Mouse (Mus musculus) liver, embryonic 15.5 days (tissue): ENCODE results near the gene Boll. TPM values are rescaled to one million over a fixed set of nuclear protein-coding genes. Genes with fewer than 3 reads are reported as not detected.

Experiments used
- ATAC-seq: fragments of 200-750 bp; cut with Nextera tagmentation; 2 replicates; pipeline ENCODE4 v1.8.0; 2017; ENCODE audit warnings: moderate number of reproducible peaks, mild to moderate bottlenecking, moderate library complexity; ENCODE audit not compliant: insufficient read depth
- H3K27ac ChIP-seq: fragments of 300-500 bp; sonication (generic); replicated peaks from 2 replicates; pipeline ENCODE4 v1.5.1; 2015; ENCODE audit warnings: mild to moderate bottlenecking, inconsistent platforms
- H3K27me3 ChIP-seq: fragments of 300-500 bp; sonication (generic); 2 replicates; pipeline ENCODE4 v1.6.1; 2015; ENCODE audit warnings: mild to moderate bottlenecking, inconsistent platforms
- H3K36me3 ChIP-seq: fragments of 300-500 bp; sonication (generic); replicated peaks from 2 replicates; pipeline ENCODE4 v1.6.1; 2015; ENCODE audit warnings: moderate library complexity, mild to moderate bottlenecking, inconsistent platforms
- H3K4me1 ChIP-seq: fragments of 300-500 bp; sonication (generic); replicated peaks from 2 replicates; pipeline ENCODE4 v1.6.1; 2015; ENCODE audit warnings: inconsistent platforms
- H3K4me2 ChIP-seq: fragments of 300-500 bp; sonication (generic); 2 replicates; pipeline ENCODE4 v1.6.1; 2015; ENCODE audit warnings: moderate library complexity, mild to moderate bottlenecking, inconsistent platforms
- H3K4me3 ChIP-seq: fragments of 300-500 bp; sonication (generic); replicated peaks from 2 replicates; pipeline ENCODE4 v1.5.1; 2015; ENCODE audit warnings: mild to moderate bottlenecking, inconsistent platforms
- H3K9ac ChIP-seq: fragments of 300-500 bp; sonication (generic); 2 replicates; pipeline ENCODE4 v1.6.1; 2015; ENCODE audit warnings: moderate library complexity, mild to moderate bottlenecking, inconsistent platforms
- H3K9me3 ChIP-seq: fragments of 300-500 bp; sonication (generic); replicated peaks from 2 replicates; pipeline ENCODE4 v1.6.1; 2016; ENCODE audit warnings: inconsistent platforms
- WGBS: fragments of 180-500 bp; shearing (Covaris S2); methylation state at CpG from one replicate; pipeline ENCODE4 v1.1.7; 2015; ENCODE audit warnings: mixed read lengths; ENCODE audit not compliant: insufficient replicate concordance; 5-methylcytosine and 5-hydroxymethylcytosine counted together
- polyA plus RNA-seq: library from polyadenylated mRNA; unstranded; fragments of >200 nt; fragmentation: Nextera tagmentation; extraction: Ambion mirVana; gene quantifications from 2 replicates; pipeline ENCODE4 v1.2.1, GENCODE M21; 2015

Boll gene
- polyA plus RNA-seq: 0.07 TPM in 1 of 2 replicates, not detected in the other

DNA sequence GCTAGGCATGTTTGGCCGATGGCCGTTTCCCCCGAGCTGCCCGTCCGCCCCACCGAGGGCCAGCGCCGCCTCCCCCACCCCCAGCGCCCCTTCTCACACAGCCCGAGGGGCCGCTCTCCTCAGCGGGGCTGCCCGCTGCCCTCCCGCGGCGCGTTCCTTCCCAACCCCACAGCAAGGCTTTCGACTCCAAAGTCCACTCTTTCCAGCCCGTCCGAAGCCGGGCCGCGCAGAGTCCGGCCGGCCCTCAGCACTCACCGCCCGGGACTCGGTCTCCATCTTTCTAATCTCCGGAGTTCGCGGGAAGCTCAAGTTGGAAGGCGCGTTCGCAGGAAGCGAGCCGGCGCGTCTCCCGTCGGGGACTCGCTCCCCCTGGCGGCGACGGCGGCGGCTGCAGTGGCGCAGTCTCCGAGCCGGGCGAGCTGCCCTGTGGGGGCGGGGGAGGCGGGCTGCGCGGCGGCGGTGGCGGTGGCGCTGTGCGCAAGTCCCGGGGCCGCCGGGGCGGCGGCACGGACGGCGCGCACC, at the start of gene Boll:
TSS of gene Boll (minus strand) at position 426 of the 522 bp plus-strand sequence.
- Histone ChIP-seq H3K36me3 (no peaks in the 10 kb centered on the region), H3K4me1 (peaks cover 10% of the 10 kb centered on the region), H3K27me3 (peaks cover 25% of the 10 kb centered on the region), H3K4me3 (peak within 1 kb of the TSS; percentile 53), H3K9ac (no peak within 1 kb of the TSS), H3K4me2 (peak within 1 kb of the TSS; percentile 70), H3K27ac (no peak within 1 kb of the TSS), H3K9me3 (peaks cover 9% of the 10 kb centered on the region; the same call in 1 of the 2 replicates)
- WGBS: 12% methylated on average over 65 of the region's 68 CpGs
- ATAC-seq: peak; percentile 63

DNA sequence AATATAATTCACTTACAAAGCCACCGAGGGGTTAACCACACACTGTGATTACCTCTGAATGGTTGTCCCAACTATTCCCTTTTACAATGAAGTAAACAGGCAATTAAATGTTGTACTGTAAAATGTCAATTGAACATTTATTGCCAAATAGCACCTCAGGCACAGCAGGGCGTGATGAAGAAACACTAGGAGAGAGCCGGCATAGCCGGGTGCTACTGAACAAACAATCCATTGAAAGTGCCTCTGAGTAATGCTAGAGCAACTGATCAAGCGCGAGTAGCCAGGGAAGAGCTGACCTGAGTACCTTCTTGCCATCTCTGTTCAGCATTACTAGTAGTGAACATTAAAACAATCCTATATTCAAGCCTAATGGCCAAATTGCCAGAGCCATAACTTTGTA, 49.3 kb upstream of the Boll start:
- H3K27ac ChIP-seq: no peak overlapping the region
- WGBS: 61% methylated on average over 6 of the region's 6 CpGs

DNA sequence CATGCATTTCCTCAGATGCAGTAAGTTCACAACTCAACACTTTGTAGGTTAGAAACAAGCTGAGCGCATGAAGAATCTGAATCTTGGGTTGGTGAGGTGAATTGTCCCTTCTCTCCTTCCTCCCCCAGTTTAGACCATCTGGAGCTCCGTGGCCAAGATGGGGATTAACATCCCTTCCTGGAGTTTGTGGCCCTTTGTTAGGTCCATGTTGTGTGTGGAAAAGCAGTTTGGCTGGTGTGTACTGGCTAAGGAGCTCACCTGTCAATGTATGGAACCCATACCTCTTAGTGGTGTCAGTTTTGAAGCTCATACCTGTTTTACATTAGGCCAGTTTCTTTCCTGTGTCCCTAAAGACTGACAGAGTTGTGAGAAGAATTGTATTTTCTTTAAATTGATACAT, 47.8 kb upstream of the Boll start:
- peaks cover 28% of the 10 kb centered on the region for H3K27me3 ChIP-seq
- H3K4me1 ChIP-seq: peaks cover 5% of the 10 kb centered on the region; the same call in 1 of the 2 replicates
- H3K9me3 ChIP-seq: no peaks in the 10 kb centered on the region
- 61% methylated on average over 2 of the region's 2 CpGs for WGBS
- no peak overlapping the region for H3K4me3 ChIP-seq
- no peak overlapping the region for H3K9ac ChIP-seq
- H3K36me3 ChIP-seq: no peaks in the 10 kb centered on the region
- no peak overlapping the region for H3K27ac ChIP-seq
- no peak overlapping the region for H3K4me2 ChIP-seq
- ATAC-seq: no peak

More for the DNA sequence above, 49.3 kb upstream of the Boll start:
- Histone ChIP-seq H3K9me3 (no peaks in the 10 kb centered on the region), H3K27me3 (peaks cover 13% of the 10 kb centered on the region), H3K36me3 (no peaks in the 10 kb centered on the region), H3K4me2 (no peak overlapping the region), H3K4me3 (no peak overlapping the region), H3K4me1 (no peaks in the 10 kb centered on the region), H3K9ac (no peak overlapping the region)
- ATAC-seq: no peak

DNA sequence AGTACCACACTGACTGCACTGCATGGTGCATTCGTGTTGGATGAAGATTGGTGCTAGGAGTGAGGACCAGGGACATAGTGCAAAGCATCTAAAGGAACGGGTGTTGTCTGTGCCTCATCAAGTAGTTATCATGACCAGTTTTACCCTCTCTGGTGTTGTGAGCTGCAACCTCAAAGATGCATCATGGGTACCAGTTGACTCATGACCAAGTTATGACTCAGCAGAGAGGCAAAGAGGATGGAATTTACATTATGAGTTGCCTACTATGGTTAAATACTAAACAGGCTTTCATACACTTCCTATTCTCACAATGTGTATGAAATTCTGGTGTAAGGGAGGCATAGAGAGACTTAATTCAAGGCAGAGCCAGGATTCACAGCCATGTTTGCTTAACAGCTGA, 47.4 kb upstream of the Boll start:
- Histone ChIP-seq H3K9ac (no peak overlapping the region), H3K4me2 (no peak overlapping the region), H3K27ac (no peak overlapping the region), H3K4me1 (peaks cover 5% of the 10 kb centered on the region; the same call in 1 of the 2 replicates), H3K27me3 (peaks cover 32% of the 10 kb centered on the region), H3K4me3 (no peak overlapping the region), H3K9me3 (no peaks in the 10 kb centered on the region), H3K36me3 (no peaks in the 10 kb centered on the region)
- WGBS: 47% methylated on average over 2 of the region's 2 CpGs
- ATAC-seq: no peak

DNA sequence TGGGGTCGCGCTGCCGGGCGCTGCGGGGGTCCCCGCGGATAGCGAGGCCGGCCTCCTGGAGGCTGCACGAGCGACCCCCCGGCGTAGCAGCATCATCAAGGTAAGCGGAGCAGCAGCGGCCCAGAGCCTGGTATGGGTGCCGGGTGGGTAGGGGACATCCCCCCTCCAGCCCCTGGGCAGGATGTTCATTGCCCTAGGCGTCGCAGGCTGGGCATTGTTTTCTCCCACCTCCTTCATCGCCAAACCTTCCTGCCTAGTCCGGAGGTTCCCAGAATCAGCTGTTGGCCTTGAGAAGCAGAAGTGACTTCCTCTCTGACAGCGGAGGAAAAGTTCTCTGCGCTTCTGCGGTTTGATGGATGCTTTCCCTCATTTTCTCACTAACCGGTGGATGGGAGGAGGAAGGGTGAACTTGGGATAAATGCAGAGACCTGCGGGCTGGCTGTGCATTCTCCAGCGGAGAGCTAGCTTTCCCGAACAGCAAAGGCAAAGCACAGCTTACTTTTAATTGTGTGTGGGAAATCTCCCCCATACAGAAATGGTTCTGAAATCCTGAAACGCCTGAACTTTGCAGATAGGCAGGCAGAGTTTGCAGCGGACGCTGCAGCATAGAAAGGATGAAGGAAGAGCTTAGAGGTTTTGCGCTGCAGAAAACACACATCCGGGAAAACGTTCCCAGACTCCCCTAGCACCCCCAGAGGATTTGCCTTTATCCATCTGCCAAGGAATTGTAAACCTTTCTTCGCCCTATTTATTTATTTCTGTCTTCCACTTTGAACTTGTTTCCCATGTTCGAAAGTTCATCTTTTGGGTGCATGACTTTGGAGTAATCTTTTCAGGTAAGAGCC, 43.5 kb upstream of the Boll start:
- H3K4me2 ChIP-seq: peak overlapping the region; percentile 69
- H3K27ac ChIP-seq: no peak overlapping the region
- H3K36me3 ChIP-seq: no peaks in the 10 kb centered on the region
- H3K9ac ChIP-seq: no peak overlapping the region
- H3K9me3 ChIP-seq: no peaks in the 10 kb centered on the region
- H3K4me1 ChIP-seq: peaks cover 9% of the 10 kb centered on the region; the same call in 1 of the 2 replicates
- no peak for ATAC-seq
- H3K27me3 ChIP-seq: peaks cover 54% of the 10 kb centered on the region
- 5% methylated on average over 35 of the region's 35 CpGs for WGBS
- peak overlapping the region; percentile 55 for H3K4me3 ChIP-seq

DNA sequence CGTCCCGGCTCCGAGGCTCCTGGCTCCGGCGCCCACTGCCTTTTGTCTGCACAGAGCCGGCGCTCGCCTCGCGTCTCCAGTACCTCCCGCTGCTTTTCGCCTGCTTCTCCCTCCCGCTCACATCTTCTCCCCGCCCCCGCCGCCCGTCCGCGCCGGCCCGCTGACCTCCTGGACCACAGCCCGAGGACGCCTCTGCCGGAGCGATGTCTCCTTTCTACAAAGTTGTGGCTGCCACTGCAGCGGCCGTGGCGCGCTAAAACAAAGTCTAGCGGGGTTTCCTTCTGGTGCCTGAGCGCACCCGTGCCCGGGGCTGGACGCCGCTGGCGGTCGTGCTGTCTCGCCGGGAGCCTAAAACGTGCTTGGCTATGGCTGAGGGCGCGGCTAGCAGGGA, 42.7 kb upstream of the Boll start:
- no peaks in the 10 kb centered on the region for H3K36me3 ChIP-seq
- H3K9me3 ChIP-seq: no peaks in the 10 kb centered on the region
- peaks cover 54% of the 10 kb centered on the region for H3K27me3 ChIP-seq
- under 1% methylated on average over 42 of the region's 42 CpGs for WGBS
- H3K27ac ChIP-seq: no peak overlapping the region
- peak overlapping the region; percentile 55 for H3K4me3 ChIP-seq
- ATAC-seq: peak; percentile 47
- peak overlapping the region; percentile 69 for H3K4me2 ChIP-seq
- H3K4me1 ChIP-seq: peaks cover 9% of the 10 kb centered on the region; the same call in 1 of the 2 replicates
- no peak overlapping the region for H3K9ac ChIP-seq

DNA sequence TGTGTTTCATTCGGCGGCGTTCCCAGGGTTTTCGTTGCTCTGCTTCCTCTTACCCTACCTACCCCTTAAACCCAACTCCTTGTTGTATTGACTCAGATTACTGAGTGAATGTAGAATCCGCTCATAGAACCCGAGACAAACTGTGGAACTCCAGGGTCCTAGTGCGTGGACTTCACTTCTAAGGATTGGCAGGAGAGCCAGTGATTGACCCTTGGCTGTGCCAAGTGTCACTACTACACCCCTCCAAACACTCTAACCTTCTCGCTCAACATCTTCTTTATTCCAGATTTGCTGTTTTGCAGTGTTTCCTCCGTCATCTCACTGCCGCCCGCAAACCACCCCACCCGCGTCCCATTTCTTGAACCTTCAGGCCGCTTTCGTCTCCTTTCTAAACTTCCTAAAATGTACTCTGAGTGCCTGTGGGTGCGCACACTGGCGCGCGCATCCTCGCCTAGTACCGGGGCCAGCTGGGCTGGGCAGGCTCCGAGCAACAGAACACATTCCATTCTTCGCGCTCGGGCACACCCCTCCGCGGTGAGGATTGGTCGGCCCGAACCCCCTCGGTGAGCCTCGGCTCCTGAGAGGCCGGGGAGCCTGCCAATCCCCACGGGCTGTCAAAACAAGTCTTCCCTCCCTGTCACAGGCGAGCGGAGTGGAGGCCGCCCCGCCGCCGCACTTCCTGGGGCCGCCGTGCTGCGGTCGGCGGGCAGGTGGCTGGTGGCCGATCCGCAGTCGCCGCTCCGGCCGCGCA, 42.2 kb upstream of the Boll start, which contains the start of gene Plcl1:
TSS of gene Plcl1 (plus strand) at position 650 of the 751 bp plus-strand sequence.
- Histone ChIP-seq H3K36me3 (no peaks in the 10 kb centered on the region), H3K4me3 (peak within 1 kb of the TSS; percentile 55), H3K4me2 (peak within 1 kb of the TSS; percentile 69), H3K9me3 (no peaks in the 10 kb centered on the region), H3K9ac (no peak within 1 kb of the TSS), H3K27ac (no peak within 1 kb of the TSS), H3K4me1 (peaks cover 9% of the 10 kb centered on the region; the same call in 1 of the 2 replicates), H3K27me3 (peaks cover 54% of the 10 kb centered on the region)
- peak; percentile 89 for ATAC-seq
- WGBS: 3% methylated on average over 51 of the region's 51 CpGs

DNA sequence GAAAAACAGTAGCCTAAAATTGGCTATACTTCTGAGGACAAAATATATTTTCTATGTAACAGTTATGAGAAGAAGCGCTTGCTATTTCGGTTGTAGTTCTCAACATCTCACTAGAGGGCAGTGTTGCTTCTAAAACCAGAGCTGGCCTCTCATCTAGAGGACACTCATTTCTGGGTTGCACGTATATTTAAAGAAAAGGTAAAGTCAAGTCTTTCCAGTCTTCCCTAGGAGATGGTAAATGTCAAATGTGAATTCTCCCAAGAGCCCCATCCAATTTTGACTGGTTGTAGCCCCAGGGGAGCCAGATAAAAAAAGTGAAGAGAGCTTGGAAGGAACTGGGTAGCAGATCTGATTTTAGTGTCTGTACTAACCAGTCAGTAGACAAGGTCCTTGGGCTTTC, 41.2 kb upstream of the Boll start:
- ATAC-seq: no peak
- 4% methylated on average over 3 of the region's 3 CpGs for WGBS

DNA sequence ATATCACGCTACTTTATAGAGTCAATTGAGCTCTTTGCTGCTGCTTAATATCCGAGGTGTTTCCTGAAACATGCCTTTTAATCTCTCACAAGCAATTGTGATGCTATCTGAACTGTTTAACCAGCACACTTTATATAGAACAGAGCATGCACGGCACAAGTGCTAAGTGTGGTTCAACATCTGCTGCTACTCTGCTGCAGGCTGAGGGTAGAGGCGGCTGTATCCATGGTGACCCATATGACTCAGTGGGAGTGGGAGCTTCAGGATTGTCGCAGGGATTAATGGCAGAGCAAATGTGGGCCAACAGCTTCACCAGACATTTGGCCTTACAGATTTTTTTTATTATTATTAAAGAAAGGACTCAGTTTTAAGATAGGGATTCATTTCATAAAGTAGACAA, 36.6 kb upstream of the Boll start:
- Histone ChIP-seq H3K9me3 (no peaks in the 10 kb centered on the region), H3K4me2 (no peak overlapping the region), H3K36me3 (no peaks in the 10 kb centered on the region), H3K9ac (no peak overlapping the region), H3K4me3 (no peak overlapping the region), H3K27me3 (peaks cover 15% of the 10 kb centered on the region), H3K4me1 (no peaks in the 10 kb centered on the region), H3K27ac (no peak overlapping the region)
- ATAC-seq: no peak
- 45% methylated on average over 5 of the region's 5 CpGs for WGBS

More for the DNA sequence above, 41.2 kb upstream of the Boll start:
- Histone ChIP-seq H3K4me2 (no peak overlapping the region), H3K9me3 (no peaks in the 10 kb centered on the region), H3K27me3 (peaks cover 54% of the 10 kb centered on the region), H3K9ac (no peak overlapping the region), H3K4me3 (no peak overlapping the region), H3K27ac (no peak overlapping the region), H3K4me1 (peaks cover 9% of the 10 kb centered on the region; the same call in 1 of the 2 replicates), H3K36me3 (no peaks in the 10 kb centered on the region)

DNA sequence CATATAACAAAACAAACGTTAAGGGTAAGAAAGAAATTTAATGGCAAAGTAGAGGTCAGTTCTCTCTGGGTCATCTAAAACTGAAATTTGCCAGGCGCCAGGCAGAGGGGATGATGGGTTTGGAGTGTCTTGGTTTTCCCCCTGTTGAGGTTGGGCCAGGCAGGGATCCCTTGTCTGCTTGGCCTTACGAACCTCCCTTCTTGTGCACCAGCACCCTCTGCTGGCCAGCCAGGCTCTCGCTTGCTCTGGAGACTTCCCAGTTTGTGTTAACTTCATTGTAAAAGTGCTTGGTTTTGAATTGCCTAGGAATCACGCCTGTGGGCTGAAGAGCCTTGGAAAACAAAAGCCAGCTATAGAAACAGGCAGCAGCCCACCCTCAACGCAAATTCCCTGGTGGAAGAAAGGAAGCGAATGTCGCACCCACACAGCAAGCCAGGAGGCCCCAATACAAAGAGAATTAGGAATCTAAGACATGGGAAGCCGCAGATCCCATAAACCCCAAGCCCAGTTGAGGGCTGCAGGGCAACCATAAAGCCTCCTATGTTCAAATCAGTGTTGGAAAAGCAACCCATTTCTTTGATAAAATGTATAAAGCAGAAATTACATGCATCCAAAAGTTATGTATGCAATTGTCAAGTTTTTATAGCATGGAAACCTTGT, 20.0 kb upstream of the Boll start:
- Histone ChIP-seq H3K9ac (no peak overlapping the region), H3K4me1 (no peaks in the 10 kb centered on the region), H3K9me3 (no peaks in the 10 kb centered on the region), H3K27ac (no peak overlapping the region), H3K4me2 (no peak overlapping the region), H3K27me3 (no peaks in the 10 kb centered on the region), H3K36me3 (no peaks in the 10 kb centered on the region), H3K4me3 (no peak overlapping the region)
- ATAC-seq: no peak
- WGBS: 16% methylated on average over 9 of the region's 9 CpGs
